Mouse (Mus musculus): ENCODE measurements around the gene Rassf7. TPM values are rescaled to one million over a fixed set of nuclear protein-coding genes. Genes with fewer than 3 reads are reported as not detected.

The Rassf7 gene
- total RNA-seq, 2 experiments from 2014 or later, result 0.98 to 1.2 TPM

GRCm38 (mm10) chr7:141191036-141191435 is 24.6 kb upstream of the Rassf7 start:
- DNase-seq (ENCODE audit: low spot score in 2 of 2), result no peak
- TF ChIP-seq CTCF (conservative IDR thresholded peaks at IDR 0.05), result no peak
- Histone ChIP-seq H3K27ac (no peak overlapping the region), H3K4me3 (no peak overlapping the region)

DNA sequence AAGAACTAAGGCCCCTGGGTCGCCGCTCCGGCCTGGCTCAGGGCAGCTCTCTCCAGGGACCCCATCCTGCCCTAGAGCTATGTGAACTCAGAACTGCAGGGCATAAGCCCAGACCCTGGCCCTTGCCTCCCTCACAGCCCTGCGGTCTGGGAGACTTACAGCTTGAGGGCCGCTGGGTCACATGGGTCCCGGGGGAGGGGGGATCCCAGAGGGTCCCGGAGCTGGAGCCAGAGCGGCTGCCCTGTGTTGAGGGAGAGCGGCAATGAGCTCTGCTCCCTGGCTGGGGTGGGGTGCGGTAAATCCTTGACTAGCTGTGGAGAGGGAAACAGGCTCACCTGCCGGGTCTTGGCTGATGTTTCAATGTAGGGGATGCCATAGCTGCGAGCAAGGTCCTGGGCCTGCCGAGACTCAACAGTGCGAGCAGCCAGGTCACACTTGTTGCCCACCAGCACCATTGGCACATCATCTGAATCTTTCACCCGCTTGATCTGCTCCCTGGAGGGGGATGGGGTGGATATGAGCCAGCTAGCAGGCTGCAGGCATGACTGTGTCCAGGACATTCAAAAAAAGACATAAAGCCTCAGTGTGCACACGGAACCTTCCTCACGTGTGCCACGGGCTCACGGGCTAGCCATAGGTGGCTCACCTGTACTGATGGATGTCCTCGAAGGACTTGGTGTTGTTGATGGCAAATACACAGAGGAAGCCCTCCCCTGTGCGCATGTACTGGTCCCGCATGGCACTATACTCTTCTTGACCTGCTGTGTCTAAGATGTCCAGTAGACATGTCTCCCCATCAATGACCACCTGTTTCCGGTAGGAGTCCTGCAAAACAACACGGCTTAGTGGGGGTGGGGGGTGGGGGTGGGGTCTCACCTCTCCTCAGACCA is 23.6 kb upstream of the Rassf7 start:
- Histone ChIP-seq H3K4me3 (no peak overlapping the region), H3K27ac (no peak overlapping the region; the same call in 1 of the 2 replicates)
- no peak for TF ChIP-seq CTCF (conservative IDR thresholded peaks at IDR 0.05)
- no peak for DNase-seq (ENCODE audit: low spot score in 2 of 2)

GRCm38 (mm10) chr7:141192776-141193347 is 22.8 kb upstream of the Rassf7 start:
- DNase-seq (ENCODE audit: low spot score in 2 of 2), result no peak
- H3K4me3 ChIP-seq, result peak overlapping the region; percentile 93
- peak overlapping the region; percentile 91 for H3K27ac ChIP-seq
- no peak for TF ChIP-seq CTCF (conservative IDR thresholded peaks at IDR 0.05)

DNA sequence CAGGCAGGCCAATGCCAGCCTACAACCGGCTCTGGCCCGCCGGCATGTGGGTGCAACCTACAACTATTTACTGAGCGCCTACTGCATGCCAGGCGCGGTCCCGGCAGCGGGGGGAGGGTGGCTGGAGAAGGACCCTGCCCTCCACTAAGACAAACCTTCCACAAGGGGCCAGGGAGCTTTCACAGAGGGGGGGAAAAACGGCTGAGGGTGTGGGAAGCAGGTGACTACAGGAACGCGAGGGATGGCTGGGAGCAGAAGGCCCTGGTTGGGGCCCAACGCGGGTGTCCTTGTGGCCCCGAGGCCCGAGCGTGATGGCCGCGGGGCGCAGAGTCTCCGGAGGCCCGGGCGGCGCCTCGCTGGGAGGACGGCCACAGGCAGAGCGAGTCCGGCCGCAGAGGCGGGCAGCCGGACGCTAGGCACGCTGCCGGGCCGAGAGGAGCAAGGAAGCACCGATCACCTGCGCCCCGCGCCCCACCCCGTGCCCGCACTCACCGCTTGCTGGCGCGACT is 22.3 kb upstream of the Rassf7 start:
- Histone ChIP-seq H3K4me3 (peak overlapping the region; percentile 93), H3K27ac (peak overlapping the region; percentile 91)
- no peak for DNase-seq (ENCODE audit: low spot score in 2 of 2)
- TF ChIP-seq CTCF (conservative IDR thresholded peaks at IDR 0.05), result no peak

DNA sequence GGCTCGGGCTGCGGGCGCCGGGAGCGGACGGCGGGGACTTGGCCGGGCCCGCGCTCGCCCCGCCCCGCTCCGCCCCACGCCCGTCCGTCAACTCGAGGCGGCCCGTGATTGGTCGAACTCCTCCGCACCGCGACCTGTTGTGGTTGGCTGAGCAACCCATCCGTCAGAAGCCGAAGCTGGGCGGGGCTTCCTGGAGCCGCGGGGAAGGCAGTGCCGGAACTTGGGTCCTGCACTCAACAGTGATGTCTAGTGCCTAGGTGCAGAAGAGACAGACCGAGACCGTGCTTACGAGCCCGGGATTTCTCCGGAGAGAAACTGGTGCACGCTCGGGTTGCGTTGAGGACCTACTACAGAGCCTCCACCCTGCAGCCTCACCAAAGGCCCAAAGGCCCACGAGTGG is 21.7 kb upstream of the Rassf7 start, which contains the start of the genes Hras and Lrrc56:
TSS of gene Hras (minus strand) at position 58 of the 400 bp plus-strand sequence.
TSS of gene Lrrc56 (plus strand) at position 210 of the 400 bp plus-strand sequence.
- Histone ChIP-seq H3K27ac (peak within 1 kb of the TSS; percentile 91), H3K4me3 (peak within 1 kb of the TSS; percentile 93)
- DNase-seq (ENCODE audit: low spot score in 2 of 2), result peak; percentile 97
- no peak for TF ChIP-seq CTCF (conservative IDR thresholded peaks at IDR 0.05)

- DNase-seq (ENCODE audit: low spot score in 2 of 2), result no peak
- TF ChIP-seq CTCF (conservative IDR thresholded peaks at IDR 0.05), result no peak
- peak overlapping the region; percentile 76 for H3K4me3 ChIP-seq
- H3K27ac ChIP-seq, result peak overlapping the region; percentile 85
Measured at GRCm38 (mm10) chr7:141194409-141194808, 21.3 kb upstream of the Rassf7 start.

DNA sequence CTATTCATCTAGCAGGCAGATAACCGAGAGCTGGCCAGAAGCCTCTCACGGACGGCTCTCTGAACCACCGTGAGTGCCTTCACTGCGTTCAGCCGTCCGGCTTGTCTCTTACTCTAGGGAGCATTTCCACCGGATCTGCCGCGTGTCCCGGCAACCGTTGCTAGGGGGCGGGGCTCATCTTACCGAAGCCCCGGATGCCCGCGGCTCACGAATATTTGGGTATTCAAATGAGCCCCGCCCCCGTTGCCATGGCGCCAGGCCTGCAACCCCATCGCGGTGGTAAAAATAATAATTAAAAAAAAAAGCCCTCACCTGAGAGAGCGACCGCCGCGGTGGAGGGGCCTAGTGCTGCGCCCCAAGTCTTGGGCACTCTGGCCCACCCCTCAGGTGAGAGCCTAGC is 20.8 kb upstream of the Rassf7 start:
- H3K4me3 ChIP-seq, result peak overlapping the region; percentile 76
- TF ChIP-seq CTCF (conservative IDR thresholded peaks at IDR 0.05), result no peak
- DNase-seq (ENCODE audit: low spot score in 2 of 2), result peak; percentile 85 to 89
- H3K27ac ChIP-seq, result peak overlapping the region; percentile 85

- Histone ChIP-seq H3K4me3 (no peak overlapping the region), H3K27ac (no peak overlapping the region)
- TF ChIP-seq CTCF (conservative IDR thresholded peaks at IDR 0.05), result no peak
- no peak for DNase-seq (ENCODE audit: low spot score in 2 of 2)
Measured at GRCm38 (mm10) chr7:141195754-141196153, 19.9 kb upstream of the Rassf7 start.

DNA sequence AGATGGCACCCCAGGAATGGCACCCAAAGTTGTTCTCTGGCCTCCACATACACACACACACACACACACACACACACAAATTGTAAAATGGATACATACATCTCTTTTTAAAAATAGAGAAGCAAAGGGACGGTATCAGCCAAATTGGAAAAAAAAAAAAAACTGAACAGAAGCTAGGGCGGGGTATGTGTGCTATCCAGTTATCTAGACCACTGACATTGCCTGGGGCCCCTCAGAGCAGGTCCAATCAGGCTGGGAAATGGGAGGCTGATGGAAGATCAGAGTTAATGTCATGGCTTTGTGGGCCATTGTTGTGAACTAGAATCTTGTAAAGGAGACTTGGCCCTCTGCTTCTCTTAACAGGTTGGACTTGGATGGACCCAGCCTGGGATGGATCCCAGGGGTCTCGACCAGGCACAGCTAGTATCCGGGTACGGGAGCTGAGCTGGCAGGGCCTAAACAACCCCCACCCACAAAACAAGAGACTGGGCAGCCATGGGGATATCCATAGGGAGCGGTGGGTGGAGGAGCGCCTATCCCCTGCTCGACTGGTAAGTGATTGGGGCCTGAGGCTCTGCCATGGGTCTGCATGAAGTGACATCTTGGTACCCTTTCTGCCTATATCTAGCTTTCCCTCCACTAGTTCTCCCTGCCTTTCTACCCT is 18.9 kb upstream of the Rassf7 start:
- no peak for TF ChIP-seq CTCF (conservative IDR thresholded peaks at IDR 0.05)
- no peak overlapping the region for H3K27ac ChIP-seq
- no peak for DNase-seq (ENCODE audit: low spot score in 2 of 2)
- H3K4me3 ChIP-seq, result no peak overlapping the region

- no peak for TF ChIP-seq CTCF (conservative IDR thresholded peaks at IDR 0.05)
- Histone ChIP-seq H3K27ac (no peak overlapping the region), H3K4me3 (no peak overlapping the region)
- no peak for DNase-seq (ENCODE audit: low spot score in 2 of 2)
Measured at GRCm38 (mm10) chr7:141198121-141198520, 17.5 kb upstream of the Rassf7 start.

GRCm38 (mm10) chr7:141204546-141204945 is 11.1 kb upstream of the Rassf7 start:
- no peak for TF ChIP-seq CTCF (conservative IDR thresholded peaks at IDR 0.05)
- no peak overlapping the region for H3K27ac ChIP-seq
- no peak for DNase-seq (ENCODE audit: low spot score in 2 of 2)
- H3K4me3 ChIP-seq, result no peak overlapping the region

GRCm38 (mm10) chr7:141205504-141205903 is 10.2 kb upstream of the Rassf7 start:
- DNase-seq (ENCODE audit: low spot score in 2 of 2), result no peak
- no peak for TF ChIP-seq CTCF (conservative IDR thresholded peaks at IDR 0.05)
- Histone ChIP-seq H3K27ac (no peak overlapping the region), H3K4me3 (no peak overlapping the region)

Data from layer of hippocampus, adult 2 months (tissue).